Mouse (Mus musculus): ENCODE results near the gene Rbm8a. TPM values are rescaled to one million over a fixed set of nuclear protein-coding genes. Genes with fewer than 3 reads are reported as not detected.
A peak's percentile ranks its signal among the peaks of the same experiment; 100 is the strongest.
"Not testable (repeated sequence)": the region's sequence is repeated elsewhere in the genome, so short reads cannot be mapped to it uniquely, and the experiment has no call there.

Gene Rbm8a
- total RNA-seq, 4 experiments from 2014 or later = 41.8 to 56.2 (median 46.5) TPM

GRCm38 (mm10) chr3:96603311-96603710 is 26.4 kb upstream of the Rbm8a start:
- DNase-seq (ENCODE audit: low spot score in 2 of 2) = no peak

- DNase-seq (ENCODE audit: low spot score in 2 of 2) = not testable (repeated sequence)
Measured at GRCm38 (mm10) chr3:96606007-96606406, 23.7 kb upstream of the Rbm8a start.

- no peak for DNase-seq (ENCODE audit: low spot score in 2 of 2)
Measured at GRCm38 (mm10) chr3:96606618-96607017, 23.1 kb upstream of the Rbm8a start.

- DNase-seq (ENCODE audit: low spot score in 2 of 2) = no peak
Measured at GRCm38 (mm10) chr3:96617941-96618340, 11.8 kb upstream of the Rbm8a start.

- DNase-seq (ENCODE audit: low spot score in 2 of 2) = no peak
Measured at GRCm38 (mm10) chr3:96623201-96623600, 6.5 kb upstream of the Rbm8a start.

- DNase-seq (ENCODE audit: low spot score in 2 of 2) = no peak
Measured at GRCm38 (mm10) chr3:96632058-96632457, 2.3 kb downstream of the Rbm8a start.

- no peak for DNase-seq (ENCODE audit: low spot score in 2 of 2)
Measured at GRCm38 (mm10) chr3:96634015-96634414, 4.3 kb downstream of the Rbm8a start.

- peak; percentile 82 to 87 for DNase-seq (ENCODE audit: low spot score in 2 of 2)
Measured at GRCm38 (mm10) chr3:96634928-96635879, 5.5 kb downstream of the Rbm8a start, which contains the start of the genes Pex11b and Gm42957. Gene Pex11b (plus strand): TSS chr3:96635376. Gene Gm42957 (plus strand): TSS chr3:96635474.

GRCm38 (mm10) chr3:96635906-96636305 is 6.2 kb downstream of the Rbm8a start:
- DNase-seq (ENCODE audit: low spot score in 2 of 2) = no peak

- no peak for DNase-seq (ENCODE audit: low spot score in 2 of 2)
Measured at GRCm38 (mm10) chr3:96636448-96636847, 6.7 kb downstream of the Rbm8a start.

GRCm38 (mm10) chr3:96639219-96639618 is 9.5 kb downstream of the Rbm8a start:
- DNase-seq (ENCODE audit: low spot score in 2 of 2) = no peak

GRCm38 (mm10) chr3:96645018-96645649 is 15.4 kb downstream of the Rbm8a start, which contains the start of gene Itga10:
Gene Itga10 (plus strand): TSS chr3:96645584.
- DNase-seq (ENCODE audit: low spot score in 2 of 2) = no peak

- DNase-seq (ENCODE audit: low spot score in 2 of 2) = no peak
Measured at GRCm38 (mm10) chr3:96647365-96647764, 17.6 kb downstream of the Rbm8a start.

GRCm38 (mm10) chr3:96660901-96661300 is 31.2 kb downstream of the Rbm8a start:
- no peak for DNase-seq (ENCODE audit: low spot score in 2 of 2)

- no peak for DNase-seq (ENCODE audit: low spot score in 2 of 2)
Measured at GRCm38 (mm10) chr3:96662731-96663316, 33.1 kb downstream of the Rbm8a start.

- DNase-seq (ENCODE audit: low spot score in 2 of 2) = peak; percentile 82 to 85
Measured at GRCm38 (mm10) chr3:96663432-96664239, 33.9 kb downstream of the Rbm8a start.

- not testable (repeated sequence) for DNase-seq (ENCODE audit: low spot score in 2 of 2)
Measured at GRCm38 (mm10) chr3:96665732-96666363, 36.1 kb downstream of the Rbm8a start.

GRCm38 (mm10) chr3:96666916-96667315 is 37.2 kb downstream of the Rbm8a start:
- no peak for DNase-seq (ENCODE audit: low spot score in 2 of 2)

GRCm38 (mm10) chr3:96667316-96667715 is 37.6 kb downstream of the Rbm8a start:
- DNase-seq (ENCODE audit: low spot score in 2 of 2) = no peak

- no peak for DNase-seq (ENCODE audit: low spot score in 2 of 2)
Measured at GRCm38 (mm10) chr3:96668424-96669067, 38.8 kb downstream of the Rbm8a start.

Measured in left cerebral cortex, adult 8-10 months (tissue).